Mouse (Mus musculus) cerebellum, adult 11 months (tissue): ENCODE measurements around the gene Gfod2.

Experiments
- DNase-seq: peaks from one replicate; pipeline ENCODE4 v3.0.0; 2022

Gfod2 gene

DNA sequence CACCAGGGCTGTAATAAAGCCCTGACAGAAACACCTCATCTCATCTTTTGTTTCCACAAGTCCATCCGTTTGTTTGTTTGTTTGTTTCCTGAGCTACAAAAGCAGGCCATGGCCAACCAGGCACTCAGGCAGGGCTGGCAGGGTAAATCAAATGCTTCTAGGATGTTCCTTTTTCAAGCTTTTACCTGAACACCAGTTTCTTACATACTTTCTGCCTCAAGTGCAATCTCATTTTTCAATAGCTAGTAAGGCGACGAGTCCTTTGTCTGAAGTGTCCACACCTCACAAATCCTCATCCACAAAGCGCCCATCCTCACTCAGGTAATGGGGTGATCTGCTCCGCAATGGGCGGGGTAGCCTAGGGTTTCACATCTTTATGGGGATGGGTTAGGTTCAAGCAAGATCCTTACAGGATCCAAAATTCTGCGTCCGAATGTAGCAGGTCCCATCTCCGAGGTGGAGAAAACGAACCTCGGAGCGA, 628 bp downstream of the Gfod2 start:
- no peak for DNase-seq

DNA sequence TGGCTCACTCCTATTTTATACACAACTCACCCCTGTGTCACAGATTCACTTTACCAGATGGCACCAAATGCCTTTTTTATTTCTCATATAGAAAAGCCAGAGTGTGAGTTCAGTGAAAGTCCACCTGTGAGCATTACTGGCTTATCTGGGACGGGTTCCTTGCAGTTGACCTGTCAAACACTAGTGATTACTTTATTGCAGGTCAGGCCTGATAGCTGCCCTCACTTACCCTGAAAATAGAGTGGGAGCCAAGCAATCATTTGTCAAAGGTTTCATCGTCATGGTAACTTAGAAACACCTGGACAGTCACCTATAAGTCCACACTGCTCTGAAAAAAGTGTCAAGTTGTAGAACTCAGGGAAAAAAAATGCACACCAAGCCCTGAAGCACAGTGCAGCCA, 3.8 kb downstream of the Gfod2 start:
- DNase-seq: no peak

DNA sequence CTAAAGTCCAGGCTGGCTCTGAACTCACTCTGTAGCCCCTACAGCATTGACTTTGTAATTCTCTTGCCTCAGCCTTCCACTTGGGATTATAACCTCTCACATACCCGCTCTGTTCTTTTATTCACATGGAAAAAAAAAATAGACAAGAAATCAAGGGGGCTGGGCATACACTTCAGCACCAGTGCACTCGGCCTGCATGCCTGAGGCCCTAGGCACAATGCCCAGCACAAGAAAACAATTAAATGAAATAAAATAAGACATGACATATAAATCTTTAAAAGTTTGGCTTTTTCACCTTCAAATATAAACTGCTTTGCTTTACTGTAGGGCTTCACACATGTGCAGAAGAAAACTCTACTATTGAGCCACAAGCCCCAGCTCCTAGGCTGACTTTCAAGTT, 4.5 kb downstream of the Gfod2 start:
- no peak for DNase-seq

DNA sequence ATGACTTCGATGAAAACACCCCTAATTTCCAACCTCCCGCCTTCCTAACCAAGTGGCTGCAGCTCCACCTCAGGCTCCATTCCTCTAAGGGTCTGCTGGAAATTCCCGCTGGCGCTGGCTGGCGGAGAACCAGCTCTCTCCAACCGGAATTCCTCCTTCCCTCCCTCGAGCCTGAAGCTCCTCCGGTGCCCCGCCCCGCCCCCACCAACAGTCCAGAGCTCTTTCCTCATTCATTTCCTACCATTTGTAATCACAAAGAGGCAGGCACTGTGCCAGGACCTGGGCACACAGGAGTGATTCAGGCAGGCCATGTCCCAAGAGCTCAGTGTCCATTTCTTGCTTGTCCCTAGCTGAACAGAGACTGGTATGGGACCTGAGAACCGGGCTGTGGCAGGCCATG, 7.9 kb downstream of the Gfod2 start:
- DNase-seq: peak; percentile 37

DNA sequence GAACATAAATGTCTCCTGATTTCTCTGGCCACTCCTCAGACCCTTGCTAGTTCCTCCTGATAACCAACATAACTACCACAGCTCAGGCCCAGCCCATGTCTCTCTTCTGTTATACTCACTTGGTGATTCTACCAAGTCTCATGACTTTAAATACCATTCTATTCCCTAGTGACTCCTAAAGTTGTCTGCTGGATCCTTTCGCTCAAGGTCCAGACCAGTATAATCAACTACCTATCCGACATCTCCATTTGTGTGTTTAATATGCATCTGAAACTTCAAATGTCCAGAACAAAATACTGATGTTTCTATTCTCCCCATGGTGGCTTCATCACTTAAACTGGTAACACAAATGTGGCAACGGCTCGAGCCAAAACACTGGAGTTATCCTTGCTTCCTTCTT, 15.2 kb downstream of the Gfod2 start:
- no peak for DNase-seq

DNA sequence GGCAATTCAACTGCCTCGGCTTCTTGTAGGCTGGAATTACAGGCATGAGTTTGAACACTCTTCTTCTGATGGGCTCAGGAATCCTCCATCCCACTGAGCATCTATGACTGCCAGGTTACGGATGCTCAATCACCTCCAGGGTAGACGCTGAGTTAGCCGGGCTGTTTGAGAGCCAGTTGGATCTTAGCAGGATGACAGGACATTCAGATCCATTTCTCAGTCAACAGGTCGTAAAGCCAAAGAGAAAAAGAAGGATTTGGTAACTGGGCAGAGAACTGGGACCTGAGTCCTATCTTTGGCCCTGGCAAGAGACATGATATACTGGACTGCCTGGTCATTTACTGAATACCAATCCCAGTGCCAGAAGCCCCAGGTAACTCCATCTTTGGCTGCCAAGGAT, 19.2 kb downstream of the Gfod2 start:
- no peak for DNase-seq

DNA sequence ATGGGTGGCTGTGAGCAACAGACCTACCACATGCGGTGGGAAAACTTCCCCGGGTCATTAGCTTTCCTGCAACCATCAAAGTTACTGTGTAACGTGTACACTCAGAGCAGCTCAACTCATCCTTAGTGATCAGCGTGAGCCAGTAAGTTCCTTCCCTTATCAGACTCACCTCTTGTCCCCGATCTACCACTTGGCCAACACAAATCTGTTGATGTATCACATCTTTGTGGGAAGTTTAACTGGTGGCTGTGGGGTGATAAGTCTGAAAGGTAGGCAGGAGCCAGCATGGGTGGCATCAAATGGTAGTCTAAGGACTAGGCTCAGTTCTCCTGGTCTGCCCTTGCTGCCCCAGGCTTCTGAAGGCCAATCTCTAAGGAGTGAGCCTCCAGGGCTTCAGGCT, 26.3 kb downstream of the Gfod2 start:
- no peak for DNase-seq

DNA sequence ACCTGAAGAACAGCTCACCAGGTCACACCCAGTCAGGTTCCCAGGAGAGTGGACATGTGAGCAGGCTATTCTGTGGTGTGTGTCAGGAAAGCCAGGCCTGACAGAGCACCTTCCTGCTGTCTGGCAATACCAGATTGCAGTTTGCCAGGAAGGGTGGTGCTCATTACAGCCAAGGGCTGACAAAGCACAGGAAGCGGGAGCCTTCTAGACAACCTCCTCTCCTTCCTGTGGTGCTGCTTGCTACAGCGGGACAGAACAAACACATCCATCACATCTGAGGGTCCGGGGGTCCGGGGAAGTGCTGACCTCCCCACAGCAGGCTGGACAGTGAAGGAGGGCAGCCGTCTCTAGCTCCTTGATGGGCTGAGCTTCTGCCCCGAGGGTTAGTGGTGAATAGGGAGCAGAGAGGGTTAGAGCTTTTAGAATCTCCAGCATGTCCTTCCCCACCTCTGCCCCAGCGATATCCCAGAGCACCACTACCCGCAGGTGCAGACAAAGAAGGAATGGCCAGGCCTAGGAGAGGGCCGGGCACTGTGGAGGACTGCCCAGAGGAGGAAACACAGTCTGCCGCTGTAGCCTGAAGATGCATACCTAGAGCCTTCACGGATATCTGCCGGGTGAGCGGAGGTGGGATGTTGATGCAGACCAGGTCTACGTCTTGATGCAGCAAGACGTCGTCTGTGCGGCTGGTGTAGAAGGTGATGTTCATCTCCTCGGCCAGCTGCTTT, 30.9 kb downstream of the Gfod2 start:
- no peak for DNase-seq

DNA sequence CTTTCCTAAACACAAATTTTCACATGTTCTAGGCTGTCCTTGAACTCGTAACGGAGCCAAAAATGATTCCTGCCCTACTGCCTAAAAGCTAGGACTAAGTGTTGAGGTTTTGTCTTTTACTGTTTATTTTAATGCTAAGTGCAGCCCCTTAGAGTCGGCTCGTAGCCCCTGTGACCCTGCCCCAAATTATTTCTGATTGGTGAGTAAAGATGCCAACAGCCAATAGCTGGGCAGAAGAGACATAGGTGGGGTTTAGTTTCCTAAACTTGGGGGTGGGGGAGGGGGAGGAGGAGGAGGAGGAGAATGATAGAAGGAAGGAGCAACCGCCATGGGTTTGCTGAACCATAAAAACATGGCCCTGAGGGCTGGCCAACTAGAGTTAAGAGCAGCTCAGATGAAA, 32.7 kb downstream of the Gfod2 start:
- no peak for DNase-seq

DNA sequence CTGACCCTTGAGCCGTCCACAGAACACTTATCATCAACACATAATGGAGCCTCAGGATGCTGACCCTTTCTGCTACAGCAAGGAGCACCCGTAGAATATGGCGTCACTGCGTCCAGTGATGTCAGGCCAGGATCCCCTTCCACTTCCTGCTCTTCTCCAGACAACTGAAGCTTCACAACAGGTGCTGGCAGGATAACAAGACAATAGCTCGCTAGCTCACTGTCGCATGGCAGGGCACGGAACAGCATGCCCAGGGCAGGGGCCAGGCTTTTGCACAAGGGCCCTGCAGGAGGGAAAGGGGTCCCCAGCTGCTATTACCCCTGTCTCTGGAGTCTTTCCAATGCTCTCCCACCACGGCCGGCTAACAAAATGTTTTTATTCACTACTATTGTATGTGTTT, 35.6 kb downstream of the Gfod2 start:
- DNase-seq: no peak

DNA sequence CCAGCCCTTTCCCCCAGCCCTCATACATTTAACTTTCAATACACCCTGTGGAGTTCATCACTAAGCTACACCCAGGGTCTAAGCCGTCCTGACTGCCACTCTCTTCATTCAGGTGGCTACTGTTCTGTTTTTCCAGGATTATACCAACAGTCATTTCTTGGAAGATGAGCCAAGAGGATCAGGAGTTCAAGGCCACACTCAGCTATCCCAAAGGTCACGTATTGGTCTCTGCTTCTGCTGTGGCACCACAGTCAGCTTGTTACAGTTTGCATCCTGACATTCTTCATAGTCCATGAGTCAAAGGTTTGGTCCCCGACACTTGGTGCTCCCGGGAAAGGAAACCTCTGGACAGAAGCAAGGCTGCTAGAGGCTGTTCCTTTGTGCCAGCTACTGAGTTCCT, 38.8 kb downstream of the Gfod2 start:
- DNase-seq: no peak

DNA sequence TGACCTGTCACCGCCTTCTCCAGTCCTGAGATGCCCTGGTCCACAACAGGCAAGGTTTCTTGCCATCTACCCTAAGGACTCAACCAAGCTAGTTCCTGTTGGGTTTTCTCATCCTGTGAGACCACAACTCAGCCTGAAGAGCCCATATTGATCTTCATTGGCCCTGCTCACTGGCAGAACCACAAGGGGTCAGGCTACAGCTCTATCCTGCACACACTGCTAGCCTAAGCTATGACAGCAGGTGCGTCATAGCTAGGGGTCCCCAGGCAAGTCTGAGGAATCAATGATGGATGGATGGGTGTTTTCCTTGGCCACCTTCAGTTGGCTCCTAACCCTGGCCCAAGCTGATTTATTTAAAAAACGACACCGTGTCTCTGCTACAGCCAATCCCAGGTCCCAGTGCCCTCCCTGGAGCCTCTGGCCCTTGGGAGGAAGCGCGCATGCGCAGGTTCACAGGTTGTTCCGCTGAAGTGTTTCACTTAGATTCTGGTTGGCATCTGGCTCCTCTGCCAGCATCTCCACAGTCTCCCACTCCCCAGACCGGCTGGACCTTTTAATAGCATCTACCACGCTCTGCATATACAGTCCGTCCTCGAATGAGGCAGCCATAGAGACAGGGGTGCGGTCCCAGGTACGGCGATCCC, 42.0 kb downstream of the Gfod2 start:
- no peak for DNase-seq

DNA sequence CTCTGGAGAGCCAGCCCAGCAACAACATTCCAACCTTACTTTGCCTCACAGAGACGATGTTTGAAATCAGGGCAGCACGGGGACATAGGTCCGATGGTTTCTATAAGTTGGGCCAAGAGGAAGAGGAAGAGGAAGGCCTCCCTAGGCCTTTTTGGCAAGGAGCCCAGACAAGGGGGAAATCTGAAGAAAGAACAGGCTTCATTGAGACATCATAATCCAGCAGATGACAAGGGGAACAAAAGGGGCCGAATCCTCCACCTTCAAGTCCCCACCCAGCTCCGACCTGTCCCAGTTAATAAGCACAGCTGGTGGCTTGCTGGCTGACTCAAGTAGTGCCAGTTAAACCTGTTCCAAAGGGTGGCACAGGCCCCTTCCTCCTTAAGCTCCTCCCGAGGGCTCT, 43.4 kb downstream of the Gfod2 start:
- DNase-seq: no peak

DNA sequence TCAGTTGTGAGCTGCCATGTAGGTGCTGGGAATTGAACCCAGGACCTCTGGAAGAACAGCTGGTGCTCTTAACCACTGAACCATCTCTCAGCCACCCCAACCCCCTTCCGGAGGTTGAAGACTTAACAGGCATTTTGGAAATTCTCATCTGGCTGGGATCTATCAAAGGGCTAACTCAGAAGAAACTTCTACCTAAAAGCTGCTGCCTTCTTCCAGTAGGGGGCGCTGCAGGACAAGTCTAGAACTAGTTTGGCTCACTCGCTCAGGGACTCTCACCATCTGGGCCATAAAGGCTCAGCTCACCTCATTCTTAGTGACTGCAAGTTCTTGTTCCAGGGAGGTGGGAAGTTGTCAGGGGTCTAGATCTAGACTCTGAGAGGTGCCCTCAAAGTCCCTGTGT, 44.3 kb downstream of the Gfod2 start:
- peak; percentile 84 for DNase-seq

DNA sequence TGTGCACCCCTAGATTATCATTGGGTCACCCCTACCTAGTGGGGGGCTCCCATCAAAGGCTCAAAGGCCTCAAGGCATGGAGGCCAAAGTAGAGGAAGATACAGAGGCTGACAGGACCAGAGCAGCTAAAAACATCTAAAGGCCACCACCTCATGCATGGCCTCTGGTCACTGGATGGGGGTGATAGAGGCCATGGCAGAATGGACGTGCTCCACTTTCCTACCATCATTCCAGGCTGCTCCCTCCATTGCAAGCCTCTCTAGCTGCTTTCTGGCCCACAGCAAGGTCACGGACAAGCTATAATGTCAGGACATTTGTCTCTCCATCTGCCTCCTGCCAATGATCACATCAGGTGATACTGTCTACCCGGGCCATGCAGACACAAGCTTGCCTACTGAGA, 46.2 kb downstream of the Gfod2 start:
- DNase-seq: no peak

DNA sequence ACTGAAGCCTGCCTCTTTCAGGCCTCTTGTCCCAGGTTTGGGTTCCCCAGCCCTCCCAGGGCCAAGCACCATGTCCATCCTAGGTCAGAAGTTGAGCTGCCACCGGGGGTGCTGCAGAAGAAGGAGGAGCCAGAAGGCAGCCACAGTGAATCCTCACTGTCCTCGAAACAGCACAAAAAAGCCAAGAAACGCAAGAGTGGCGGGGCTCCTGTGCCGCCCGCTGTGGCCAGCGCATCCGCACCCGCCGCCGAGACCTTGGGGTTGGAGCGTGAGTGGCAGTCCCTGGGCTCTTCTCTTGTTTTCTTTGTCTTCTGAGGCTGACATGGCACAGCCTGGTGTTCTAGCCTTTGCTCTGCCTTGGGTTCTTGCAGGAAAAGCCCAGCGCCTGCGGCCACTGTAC, 49.1 kb downstream of the Gfod2 start:
- DNase-seq: no peak

DNA sequence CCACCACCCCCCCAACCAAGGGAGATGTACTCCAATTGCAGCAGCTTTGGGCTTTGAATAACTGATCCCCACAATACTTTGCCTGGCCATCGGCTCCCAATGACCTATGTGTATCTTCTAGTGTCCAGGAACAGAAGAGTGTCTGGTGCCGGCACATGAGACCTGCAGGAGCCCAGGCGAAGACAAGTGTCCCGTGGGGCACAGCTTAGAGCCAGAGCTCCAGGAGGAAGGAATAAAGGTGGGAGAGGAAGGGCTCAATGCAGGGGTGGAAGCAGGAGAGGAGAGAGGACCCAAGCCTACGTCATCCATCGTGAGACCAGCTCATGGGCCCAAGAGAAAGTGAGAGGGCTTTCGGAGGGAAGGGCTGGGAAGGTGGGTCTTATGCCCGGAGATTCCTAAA, 49.8 kb downstream of the Gfod2 start:
- no peak for DNase-seq

DNA sequence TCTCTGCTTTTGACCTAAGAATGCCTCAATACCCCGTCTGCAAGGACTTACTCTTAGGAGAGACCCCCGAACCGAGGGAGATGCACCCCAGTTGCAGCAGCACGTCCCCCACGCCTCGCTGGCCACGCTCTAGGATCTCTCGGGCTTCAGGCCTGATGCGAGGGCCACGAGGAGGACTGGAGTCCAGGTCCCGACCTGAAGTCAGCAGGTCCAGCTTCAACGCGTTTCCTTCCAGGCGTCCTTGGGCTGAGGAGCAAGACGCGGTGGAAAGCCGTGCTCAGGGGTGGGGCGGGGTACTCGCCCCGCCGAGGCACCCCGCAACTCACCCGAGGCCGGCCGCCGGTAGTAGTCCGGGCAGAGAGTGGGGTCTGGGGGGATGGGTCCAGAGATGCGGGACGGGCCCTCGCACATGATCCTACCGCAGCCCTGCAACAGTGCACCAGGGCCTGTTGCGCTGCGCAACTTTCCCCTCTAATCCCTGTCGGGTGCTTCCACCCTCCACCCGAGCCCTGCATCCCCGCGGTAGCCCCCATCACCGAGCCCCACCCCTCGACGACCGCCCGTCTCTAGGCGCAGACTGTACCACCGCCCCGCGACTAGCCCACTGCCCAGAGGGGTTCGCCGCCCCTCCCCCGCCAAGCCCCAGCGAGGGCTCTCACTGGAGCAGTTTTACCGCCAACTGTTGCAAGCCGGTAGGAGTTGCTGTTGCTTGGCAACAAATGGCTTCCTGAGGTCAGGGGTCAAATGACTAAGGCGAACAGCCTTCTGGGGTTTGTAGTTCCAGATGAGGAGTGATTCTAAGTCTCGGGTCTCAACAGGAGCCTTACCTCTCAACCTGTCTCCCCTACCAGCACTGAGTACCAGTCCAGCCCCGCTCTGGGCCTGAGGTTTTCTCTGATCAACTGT, 50.7 kb downstream of the Gfod2 start, which contains the start of the genes 4933405L10Rik and Enkd1:
TSS of gene 4933405L10Rik (plus strand) at position 158 of the 906 bp plus-strand sequence.
TSS of gene Enkd1 (minus strand) at position 713 of the 906 bp plus-strand sequence.
- peak; percentile 82 for DNase-seq

DNA sequence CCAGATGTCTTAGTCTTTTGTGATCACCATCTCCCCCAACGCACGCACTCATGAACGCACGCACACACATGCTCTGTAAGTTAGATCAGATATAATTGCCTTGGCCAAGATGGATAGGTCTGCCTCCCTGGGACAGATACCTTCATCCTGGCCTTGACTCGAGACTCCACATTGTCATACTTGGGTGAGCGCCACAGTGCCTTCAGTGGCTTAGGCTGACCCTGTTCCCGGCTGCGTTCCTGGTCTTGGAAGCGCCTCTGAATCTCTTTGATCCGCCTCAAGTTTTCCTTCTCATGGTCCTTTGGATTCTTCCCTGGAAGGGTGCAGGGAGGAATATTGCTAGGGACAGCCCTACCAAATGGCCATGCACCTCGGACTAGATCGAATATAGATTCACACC, 52.0 kb downstream of the Gfod2 start:
- no peak for DNase-seq

DNA sequence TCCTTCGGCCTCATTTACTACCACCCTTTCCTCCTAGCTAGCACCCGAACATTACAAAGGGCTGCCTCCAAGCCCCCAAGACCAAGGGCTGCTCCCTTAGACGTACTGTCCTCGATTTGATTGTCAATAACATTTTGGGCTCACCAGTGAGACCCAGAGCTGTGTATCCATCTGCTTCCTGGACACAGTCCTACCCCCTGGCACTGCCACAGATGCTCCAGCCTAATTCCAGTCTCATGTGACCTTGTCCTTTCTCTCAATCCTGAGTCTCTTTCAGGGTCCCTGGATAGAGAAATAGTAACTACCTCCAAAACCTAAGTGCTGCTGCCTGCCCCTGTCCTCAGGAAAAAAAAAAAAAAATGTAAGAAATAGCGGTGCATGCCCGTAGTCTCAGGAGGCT, 53.5 kb downstream of the Gfod2 start:
- peak; percentile 83 for DNase-seq

DNA sequence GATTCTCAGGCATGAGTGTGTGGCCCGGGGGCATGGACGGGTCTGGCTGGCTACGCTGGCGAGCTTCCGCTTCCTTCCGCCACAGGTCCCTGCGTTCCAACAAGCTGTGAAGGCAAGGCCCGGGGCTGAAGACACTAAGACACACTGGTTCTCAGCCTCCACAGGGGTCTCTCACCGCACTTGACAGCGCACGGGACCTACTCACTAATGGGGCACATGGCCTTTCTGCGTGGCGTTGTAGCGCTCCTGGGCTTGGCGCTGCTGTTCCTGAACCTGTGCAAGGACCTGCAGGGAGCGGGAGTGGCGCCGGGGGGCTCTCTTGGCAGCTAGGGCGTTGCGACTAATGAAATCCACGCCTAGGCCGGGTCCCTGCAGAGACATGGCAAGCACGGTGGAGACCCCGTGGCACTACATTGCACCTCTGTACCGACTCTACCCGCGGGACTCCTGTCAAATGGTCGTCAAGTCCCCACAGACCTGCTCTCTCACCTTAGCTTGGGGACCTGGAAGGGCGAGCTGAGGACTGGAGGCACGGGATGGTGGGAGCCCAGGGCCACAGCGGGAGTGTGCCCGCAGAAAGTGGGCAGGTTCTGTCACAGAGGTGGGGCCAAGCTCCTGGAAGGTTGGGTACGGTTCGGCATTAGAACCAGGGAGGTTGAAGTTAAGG, 54.2 kb downstream of the Gfod2 start:
- peak; percentile 57 for DNase-seq

DNA sequence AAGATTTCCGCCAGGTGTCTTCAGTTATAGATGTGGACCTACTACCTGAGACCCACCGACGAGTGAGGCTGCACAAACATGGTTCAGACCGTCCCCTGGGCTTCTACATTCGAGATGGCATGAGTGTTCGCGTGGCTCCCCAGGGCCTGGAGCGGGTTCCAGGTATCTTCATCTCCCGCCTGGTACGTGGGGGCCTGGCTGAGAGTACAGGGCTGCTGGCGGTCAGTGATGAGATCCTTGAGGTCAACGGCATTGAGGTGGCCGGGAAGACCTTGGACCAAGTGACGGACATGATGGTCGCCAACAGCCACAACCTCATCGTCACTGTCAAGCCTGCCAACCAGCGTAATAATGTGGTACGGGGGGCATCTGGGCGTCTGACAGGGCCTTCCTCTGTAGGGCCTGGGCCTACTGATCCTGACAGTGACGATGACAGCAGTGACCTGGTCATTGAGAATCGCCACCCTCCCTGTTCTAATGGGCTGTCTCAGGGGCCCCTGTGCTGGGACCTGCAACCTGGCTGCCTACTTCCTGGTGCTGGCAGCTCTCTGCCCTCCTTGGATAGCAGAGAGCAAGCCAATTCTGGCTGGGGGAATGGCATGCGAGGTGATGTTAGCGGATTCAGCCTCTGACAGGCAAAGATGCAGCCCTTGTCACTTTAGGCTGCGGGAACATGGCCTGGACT, 55.6 kb downstream of the Gfod2 start:
- peak; percentile 47 for DNase-seq
